Mouse (Mus musculus): ENCODE measurements around the gene Lcn8. TPM values are rescaled to one million over a fixed set of nuclear protein-coding genes. Genes with fewer than 3 reads are reported as not detected.

Gene Lcn8
- not detected for total RNA-seq (2021)
- long read RNA-seq = 0 reads

- no peak for DNase-seq (ENCODE audit: low spot score in 2 of 2)
Measured at GRCm38 (mm10) chr2:25652902-25653301, at the start of gene Lcn8. Gene Lcn8, plus strand, starts transcription at chr2:25653120.

GRCm38 (mm10) chr2:25607761-25608622 is 44.9 kb upstream of the Lcn8 start, which contains the start of gene Rabl6:
Gene Rabl6, minus strand, starts transcription at chr2:25608521.
- peak; percentile 83 to 96 for DNase-seq (ENCODE audit: low spot score in 2 of 2)

- DNase-seq (ENCODE audit: low spot score in 2 of 2) = no peak
Measured at GRCm38 (mm10) chr2:25608671-25609070, 44.2 kb upstream of the Lcn8 start.

- DNase-seq (ENCODE audit: low spot score in 2 of 2) = no peak
Measured at GRCm38 (mm10) chr2:25616398-25616797, 36.5 kb upstream of the Lcn8 start.

GRCm38 (mm10) chr2:25617578-25617977 is 35.3 kb upstream of the Lcn8 start, which contains the start of gene Ccdc183:
Gene Ccdc183, minus strand, starts transcription at chr2:25617678.
- no peak for DNase-seq (ENCODE audit: low spot score in 2 of 2)

GRCm38 (mm10) chr2:25620386-25620785 is 32.5 kb upstream of the Lcn8 start:
- DNase-seq (ENCODE audit: low spot score in 2 of 2) = no peak

- DNase-seq (ENCODE audit: low spot score in 2 of 2) = no peak
Measured at GRCm38 (mm10) chr2:25620852-25621228, 32.1 kb upstream of the Lcn8 start.

GRCm38 (mm10) chr2:25621229-25622200 is 31.4 kb upstream of the Lcn8 start, which contains the start of gene Tmem141:
Gene Tmem141, minus strand, starts transcription at chr2:25622005.
- DNase-seq (ENCODE audit: low spot score in 2 of 2) = peak; percentile 77 to 86

GRCm38 (mm10) chr2:25625986-25626385 is 26.9 kb upstream of the Lcn8 start:
- DNase-seq (ENCODE audit: low spot score in 2 of 2) = no peak

- DNase-seq (ENCODE audit: low spot score in 2 of 2) = no peak
Measured at GRCm38 (mm10) chr2:25627811-25628210, 25.1 kb upstream of the Lcn8 start, which contains the start of gene Fcna. Gene Fcna, minus strand, starts transcription at chr2:25628030.

- DNase-seq (ENCODE audit: low spot score in 2 of 2) = no peak
Measured at GRCm38 (mm10) chr2:25628738-25629137, 24.2 kb upstream of the Lcn8 start.

GRCm38 (mm10) chr2:25633616-25634015 is 19.3 kb upstream of the Lcn8 start:
- no peak for DNase-seq (ENCODE audit: low spot score in 2 of 2)

- no peak for DNase-seq (ENCODE audit: low spot score in 2 of 2)
Measured at GRCm38 (mm10) chr2:25634046-25634445, 18.9 kb upstream of the Lcn8 start.

GRCm38 (mm10) chr2:25639890-25640289 is 13.0 kb upstream of the Lcn8 start:
- peak in 1 of 2 experiments; percentile 47 for DNase-seq (ENCODE audit: low spot score in 2 of 2)

GRCm38 (mm10) chr2:25654502-25654901 is 1.6 kb downstream of the Lcn8 start:
- DNase-seq (ENCODE audit: low spot score in 2 of 2) = no peak

GRCm38 (mm10) chr2:25656691-25657090 is 3.8 kb downstream of the Lcn8 start:
- peak in 1 of 2 experiments; percentile 4 for DNase-seq (ENCODE audit: low spot score in 2 of 2)

GRCm38 (mm10) chr2:25657246-25657645 is 4.3 kb downstream of the Lcn8 start:
- no peak for DNase-seq (ENCODE audit: low spot score in 2 of 2)

GRCm38 (mm10) chr2:25657652-25658051 is 4.7 kb downstream of the Lcn8 start, which contains the start of gene Lcn5:
Gene Lcn5, plus strand, starts transcription at chr2:25657952.
- DNase-seq (ENCODE audit: low spot score in 2 of 2) = no peak

- no peak for DNase-seq (ENCODE audit: low spot score in 2 of 2)
Measured at GRCm38 (mm10) chr2:25660279-25660678, 7.4 kb downstream of the Lcn8 start.

- DNase-seq (ENCODE audit: low spot score in 2 of 2) = no peak
Measured at GRCm38 (mm10) chr2:25661245-25661970, 8.5 kb downstream of the Lcn8 start.

GRCm38 (mm10) chr2:25663511-25663910 is 10.6 kb downstream of the Lcn8 start:
- peak in 1 of 2 experiments; percentile 57 for DNase-seq (ENCODE audit: low spot score in 2 of 2)

Measured in layer of hippocampus, adult 18-20 months (tissue).